Mouse (Mus musculus): ENCODE measurements around the gene Coro1c. TPM values are rescaled to one million over a fixed set of nuclear protein-coding genes. Genes with fewer than 3 reads are reported as not detected.

Gene Coro1c
- polyA plus RNA-seq, 1 experiment from 2014 or later, result 182 TPM

DNA sequence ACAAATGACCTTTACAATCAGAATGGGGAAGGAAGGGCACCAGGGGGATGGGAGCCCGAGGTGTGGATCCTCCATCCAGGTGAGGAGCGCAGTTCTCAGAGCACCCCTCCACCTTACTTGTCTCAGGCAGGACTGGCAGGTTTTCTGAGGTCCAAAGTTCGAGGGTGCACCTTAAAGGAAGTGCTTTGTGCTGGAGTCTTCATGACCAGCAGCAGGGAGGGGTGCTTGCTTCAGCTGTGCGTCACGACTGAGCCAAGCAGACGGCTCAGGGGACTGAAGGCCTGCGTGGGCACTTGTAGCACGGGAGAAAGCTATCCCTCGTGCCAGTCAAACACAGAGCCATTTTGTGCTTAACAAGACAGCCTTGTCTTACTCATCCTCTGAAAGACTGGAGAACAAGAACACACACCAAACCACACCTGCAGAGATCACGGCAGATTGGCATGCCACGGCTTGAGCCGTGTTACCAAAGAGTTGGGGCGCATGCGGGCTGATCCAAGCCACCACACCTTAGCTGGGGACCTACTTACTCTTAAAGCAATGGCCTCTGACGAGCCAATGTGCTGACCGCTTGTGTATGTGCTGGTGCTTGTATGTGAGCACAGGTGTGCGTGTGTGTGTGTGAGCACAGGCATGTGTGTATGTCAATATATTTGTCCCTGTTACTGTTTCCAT, 29.5 kb downstream of the Coro1c start:
- no peak for ATAC-seq (ENCODE audit: low FRiP score, low read depth)
- Histone ChIP-seq H3K27ac (replicated peaks) (no peak overlapping the region), H3K4me1 (replicated peaks) (peaks cover 34% of the 10 kb centered on the region), H3K27me3 (no peaks in the 10 kb centered on the region), H3K9ac (no peak overlapping the region), H3K4me3 (no peak overlapping the region), H3K4me2 (no peak overlapping the region), H3K36me3 (peaks cover 7% of the 10 kb centered on the region), H3K9me3 (no peaks in the 10 kb centered on the region)
- WGBS, result 88% methylated on average over 17 of the region's 17 CpGs

DNA sequence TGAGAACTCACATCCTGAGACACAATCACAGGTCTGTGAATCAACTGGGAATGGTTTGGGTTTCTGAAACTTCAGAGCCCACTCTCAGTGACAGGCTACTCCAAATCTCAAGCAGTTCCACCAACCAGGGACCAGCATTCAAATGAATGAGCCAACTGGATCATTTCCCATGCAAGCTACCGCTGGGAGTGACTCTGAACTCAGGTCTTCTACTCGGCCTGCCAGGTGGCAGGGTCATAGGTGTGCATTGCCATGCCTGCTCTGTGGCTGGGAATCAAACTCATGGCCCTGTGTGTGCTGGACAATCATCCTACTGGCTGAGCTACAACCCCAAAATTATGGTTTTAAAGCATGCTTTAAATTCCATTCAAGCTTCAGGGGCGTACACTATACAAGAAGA, 31.0 kb downstream of the Coro1c start:
- WGBS, result 57% methylated on average over 3 of the region's 3 CpGs
- no peak overlapping the region for H3K4me2 ChIP-seq

DNA sequence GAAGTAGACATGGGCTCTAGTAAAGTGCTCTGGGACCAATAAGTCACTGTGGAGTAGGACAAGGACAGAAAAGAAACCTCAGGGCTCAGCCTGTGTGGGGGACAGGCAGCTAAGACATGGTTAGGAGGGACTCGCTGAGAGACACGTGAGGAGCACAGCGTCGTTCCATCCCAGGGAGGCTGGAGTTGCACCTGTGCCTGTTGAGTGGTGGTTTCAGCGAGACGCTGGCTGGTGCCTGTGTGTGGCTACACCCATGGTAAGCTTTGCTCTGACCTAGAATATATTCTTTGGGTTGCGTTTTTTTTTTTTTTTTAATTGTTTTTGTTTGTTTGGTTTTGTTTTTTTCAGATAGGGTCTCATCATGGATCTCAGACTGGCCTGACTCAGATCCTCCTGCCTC, 32.4 kb downstream of the Coro1c start:
- no peak for ATAC-seq (ENCODE audit: low FRiP score, low read depth)

More for the DNA sequence above, 31.0 kb downstream of the Coro1c start:
- Histone ChIP-seq H3K27me3 (no peaks in the 10 kb centered on the region), H3K36me3 (peaks cover 7% of the 10 kb centered on the region), H3K27ac (replicated peaks) (no peak overlapping the region), H3K4me1 (replicated peaks) (peaks cover 34% of the 10 kb centered on the region), H3K9me3 (no peaks in the 10 kb centered on the region), H3K9ac (no peak overlapping the region), H3K4me3 (no peak overlapping the region)
- no peak for ATAC-seq (ENCODE audit: low FRiP score, low read depth)

DNA sequence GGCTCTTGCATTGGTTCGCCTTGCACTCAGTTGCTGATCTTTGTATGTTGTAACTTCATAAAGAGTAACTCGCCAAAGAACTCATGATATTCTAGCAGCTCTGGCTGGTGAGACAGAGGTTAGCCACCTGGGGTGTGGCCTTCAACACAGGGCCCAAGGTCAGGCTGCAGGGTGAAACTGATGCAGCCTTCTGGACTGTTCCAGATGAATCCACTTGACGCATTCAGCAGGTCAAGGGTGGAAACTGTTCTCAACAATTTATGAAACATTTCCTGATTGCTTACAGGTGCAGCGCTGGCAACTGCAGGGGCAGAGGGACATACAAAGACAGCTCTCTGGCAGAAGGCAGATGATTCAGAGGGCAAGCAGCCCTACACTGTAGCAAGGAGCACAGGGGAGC, 32.9 kb downstream of the Coro1c start:
- no peak for ATAC-seq (ENCODE audit: low FRiP score, low read depth)
- no peaks in the 10 kb centered on the region for H3K36me3 ChIP-seq
- no peak overlapping the region for H3K27ac ChIP-seq (replicated peaks)

More for the DNA sequence above, 32.4 kb downstream of the Coro1c start:
- Histone ChIP-seq H3K4me2 (no peak overlapping the region), H3K4me3 (no peak overlapping the region), H3K27ac (replicated peaks) (no peak overlapping the region), H3K9me3 (no peaks in the 10 kb centered on the region), H3K27me3 (no peaks in the 10 kb centered on the region), H3K36me3 (peaks cover 5% of the 10 kb centered on the region), H3K9ac (no peak overlapping the region), H3K4me1 (replicated peaks) (peaks cover 37% of the 10 kb centered on the region)
- 80% methylated on average over 7 of the region's 7 CpGs for WGBS

DNA sequence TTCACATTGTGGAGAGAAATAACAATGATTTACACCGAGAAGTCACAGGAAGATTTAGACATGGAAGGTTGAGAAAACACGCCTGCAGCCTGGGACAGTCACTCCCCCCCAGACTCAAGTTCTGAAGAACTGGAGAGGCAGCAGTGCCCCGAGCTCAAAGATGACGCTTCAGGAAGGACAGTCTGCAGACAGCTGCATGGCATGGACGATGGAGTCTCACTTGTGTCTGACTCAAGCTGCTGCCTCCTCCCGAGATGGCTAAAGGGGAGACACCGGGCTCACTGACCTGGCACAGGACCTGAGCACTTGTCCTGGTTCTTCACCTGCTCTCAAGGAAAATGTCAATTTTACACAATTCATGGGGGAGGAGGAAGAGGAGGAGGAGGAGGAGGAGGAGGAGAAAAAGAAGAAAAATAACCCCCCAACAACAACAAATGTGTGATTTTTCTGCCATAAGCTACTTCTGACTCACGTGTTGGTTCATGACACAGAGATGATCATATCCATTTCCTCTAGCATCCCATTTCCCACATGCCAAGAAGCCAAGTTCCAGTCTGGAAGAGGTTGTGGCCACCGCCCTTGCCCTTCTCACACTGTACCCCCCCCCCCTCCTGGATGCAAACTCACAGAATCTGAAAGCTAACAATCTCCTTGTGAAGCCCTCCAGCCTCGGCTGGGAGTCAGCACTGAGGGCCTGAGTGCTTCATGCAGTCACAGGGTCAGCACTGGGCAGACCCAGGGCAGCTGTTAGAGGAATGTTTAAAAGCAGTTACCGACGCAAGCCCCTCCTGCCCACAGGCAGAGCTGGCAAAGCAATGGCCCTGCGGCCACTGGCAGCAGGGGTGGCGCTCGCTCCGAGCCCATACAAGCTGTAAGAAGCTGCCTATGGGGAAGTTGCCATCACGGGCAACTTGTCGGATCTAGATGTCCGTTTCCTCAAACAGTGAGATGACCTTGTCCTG, 34.2 kb downstream of the Coro1c start:
- Histone ChIP-seq H3K4me3 (0 out of 2 replicates have a peak overlapping the region, but pooled peaks have one; percentile 10), H3K9ac (peak overlapping the region; percentile 35), H3K4me2 (peak overlapping the region; percentile 48), H3K36me3 (no peaks in the 10 kb centered on the region), H3K27ac (replicated peaks) (peak overlapping the region; percentile 96), H3K9me3 (no peaks in the 10 kb centered on the region), H3K27me3 (no peaks in the 10 kb centered on the region), H3K4me1 (replicated peaks) (peaks cover 56% of the 10 kb centered on the region)
- WGBS, result 37% methylated on average over 19 of the region's 19 CpGs
- ATAC-seq (ENCODE audit: low FRiP score, low read depth), result no peak

More for the DNA sequence above, 32.9 kb downstream of the Coro1c start:
- no peak overlapping the region for H3K9ac ChIP-seq
- H3K27me3 ChIP-seq, result no peaks in the 10 kb centered on the region
- H3K4me2 ChIP-seq, result no peak overlapping the region
- no peak overlapping the region for H3K4me3 ChIP-seq
- H3K9me3 ChIP-seq, result no peaks in the 10 kb centered on the region
- H3K4me1 ChIP-seq (replicated peaks), result peaks cover 43% of the 10 kb centered on the region
- 96% methylated on average over 4 of the region's 4 CpGs for whole genome bisulfite sequencing

DNA sequence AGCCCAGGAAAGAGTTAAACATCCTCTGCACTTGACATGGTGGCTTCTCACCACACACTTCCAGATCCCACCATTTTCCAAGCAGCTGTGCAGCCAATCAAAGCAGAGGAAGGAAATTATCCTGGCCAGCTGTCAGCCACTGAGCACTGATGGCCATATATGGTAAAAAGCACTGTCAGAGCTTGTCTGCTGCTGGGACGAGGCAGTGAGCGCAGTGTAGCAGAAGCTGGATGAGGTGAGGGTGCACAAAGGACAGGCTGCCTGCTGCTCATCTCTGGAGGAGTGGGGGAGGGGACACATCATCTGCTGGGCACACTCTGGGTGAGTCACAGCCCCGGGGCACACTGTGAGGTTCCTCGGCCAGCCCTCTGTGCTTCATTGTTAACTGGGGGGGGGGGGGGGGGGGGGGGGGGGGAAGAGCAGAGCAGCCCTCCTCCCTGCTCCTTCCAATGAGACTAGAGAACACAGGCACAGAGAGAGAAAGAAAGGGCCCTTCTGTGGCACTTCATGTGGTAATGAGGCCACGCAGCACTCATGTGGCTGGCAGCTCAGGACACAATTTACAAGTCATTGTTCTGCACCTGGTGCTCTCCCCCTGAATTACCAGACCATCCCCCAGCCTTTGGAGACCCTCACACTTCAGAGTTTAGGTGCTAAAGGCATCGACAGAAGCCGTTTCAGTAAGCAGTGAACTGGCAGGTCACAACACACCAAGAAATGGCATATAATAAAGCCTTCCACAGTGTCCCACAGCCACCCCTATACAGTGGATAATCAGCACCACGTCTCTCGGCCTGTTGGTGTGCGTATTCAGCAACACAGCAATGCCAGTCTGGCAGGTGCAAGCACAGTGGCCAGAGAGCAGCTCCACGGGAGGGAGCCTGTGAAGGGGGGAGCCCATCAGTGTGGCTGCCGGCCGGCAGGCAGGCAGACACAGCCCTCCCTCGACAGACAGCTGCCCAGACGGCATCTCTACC, 35.3 kb downstream of the Coro1c start:
- WGBS, result 4% methylated on average over 14 of the region's 15 CpGs
- H3K9me3 ChIP-seq, result no peaks in the 10 kb centered on the region

DNA sequence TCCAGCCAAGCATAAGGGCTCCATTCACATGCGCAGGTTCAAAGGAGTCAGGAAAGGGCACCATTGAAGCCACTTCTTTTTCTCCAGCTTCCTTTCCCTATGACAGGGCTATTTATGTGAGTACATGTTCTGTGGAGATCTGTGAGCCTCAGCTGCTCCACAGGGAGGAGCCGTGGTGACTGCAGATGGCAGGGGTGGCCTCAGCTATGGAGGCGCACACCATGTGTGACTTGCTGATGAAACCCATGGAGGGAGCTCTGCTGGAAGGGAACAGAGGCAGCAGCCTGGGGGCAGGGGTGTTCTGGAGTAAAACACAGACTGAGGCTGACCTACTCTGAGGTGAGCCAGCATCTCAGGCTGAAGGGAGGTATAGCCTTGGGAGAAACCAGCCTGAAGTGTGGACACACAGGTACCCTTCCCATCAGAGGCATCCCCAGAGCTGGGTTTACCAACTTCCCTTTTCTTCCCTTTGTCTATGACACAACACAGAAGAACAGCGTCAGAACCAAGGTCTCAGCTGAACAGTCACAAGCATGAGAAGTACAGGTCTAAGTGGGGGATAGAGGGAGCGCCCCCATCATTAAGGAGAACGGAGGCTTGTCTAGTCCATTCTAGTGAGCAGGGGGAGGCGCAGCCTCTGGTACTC, 36.5 kb downstream of the Coro1c start:
- Histone ChIP-seq H3K4me2 (no peak overlapping the region), H3K9me3 (no peaks in the 10 kb centered on the region), H3K27me3 (no peaks in the 10 kb centered on the region), H3K4me1 (replicated peaks) (peaks cover 72% of the 10 kb centered on the region), H3K36me3 (no peaks in the 10 kb centered on the region), H3K27ac (replicated peaks) (peak overlapping the region; percentile 96), H3K4me3 (no peak overlapping the region), H3K9ac (no peak overlapping the region)
- 58% methylated on average over 7 of the region's 7 CpGs for WGBS
- no peak for ATAC-seq (ENCODE audit: low FRiP score, low read depth)

More for the DNA sequence above, 35.3 kb downstream of the Coro1c start:
- Histone ChIP-seq H3K36me3 (no peaks in the 10 kb centered on the region), H3K27ac (replicated peaks) (peak overlapping the region; percentile 96), H3K4me2 (peak overlapping the region; percentile 48), H3K4me3 (peak overlapping the region; percentile 10; the same call in 1 of the 2 replicates), H3K9ac (peak overlapping the region; percentile 35), H3K4me1 (replicated peaks) (peaks cover 67% of the 10 kb centered on the region), H3K27me3 (no peaks in the 10 kb centered on the region)
- ATAC-seq (ENCODE audit: low FRiP score, low read depth), result peak; percentile 92

DNA sequence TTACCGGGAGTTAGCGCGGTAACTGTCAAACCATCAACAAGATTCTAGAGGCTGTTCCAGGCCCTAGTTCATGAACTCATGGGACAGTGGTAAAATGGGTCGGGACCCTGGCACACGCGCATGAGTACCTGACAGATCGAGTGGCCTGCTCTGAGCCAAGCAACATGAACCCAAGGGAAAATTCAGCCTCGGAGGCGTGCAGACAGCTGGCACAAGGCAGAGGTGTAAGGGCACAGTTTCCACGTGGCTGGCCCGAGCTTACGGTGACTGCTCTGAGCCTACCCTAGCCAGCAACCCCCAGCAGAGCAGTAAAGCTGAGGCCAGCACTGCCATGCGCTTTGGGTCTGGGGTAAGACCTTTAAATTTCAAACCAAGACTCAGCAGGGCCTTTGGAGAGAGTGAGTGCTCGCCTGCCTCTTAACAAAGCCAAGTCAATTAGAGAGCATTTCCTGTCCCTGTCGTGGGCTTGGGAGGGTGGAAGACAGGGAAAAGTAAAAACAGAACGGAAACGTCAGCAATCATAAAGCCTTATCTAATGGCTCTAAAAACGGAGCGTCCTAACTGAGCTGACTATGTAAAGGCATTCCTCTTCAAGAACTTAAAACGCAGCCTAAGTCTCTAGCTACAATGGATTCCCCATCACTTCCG, 38.0 kb downstream of the Coro1c start:
- Histone ChIP-seq H3K27ac (replicated peaks) (peak overlapping the region; percentile 96), H3K4me1 (replicated peaks) (peaks cover 72% of the 10 kb centered on the region), H3K4me3 (no peak overlapping the region), H3K36me3 (no peaks in the 10 kb centered on the region), H3K27me3 (no peaks in the 10 kb centered on the region), H3K9ac (no peak overlapping the region), H3K9me3 (no peaks in the 10 kb centered on the region), H3K4me2 (no peak overlapping the region)
- 27% methylated on average over 21 of the region's 21 CpGs for WGBS
- ATAC-seq (ENCODE audit: low FRiP score, low read depth), result no peak

DNA sequence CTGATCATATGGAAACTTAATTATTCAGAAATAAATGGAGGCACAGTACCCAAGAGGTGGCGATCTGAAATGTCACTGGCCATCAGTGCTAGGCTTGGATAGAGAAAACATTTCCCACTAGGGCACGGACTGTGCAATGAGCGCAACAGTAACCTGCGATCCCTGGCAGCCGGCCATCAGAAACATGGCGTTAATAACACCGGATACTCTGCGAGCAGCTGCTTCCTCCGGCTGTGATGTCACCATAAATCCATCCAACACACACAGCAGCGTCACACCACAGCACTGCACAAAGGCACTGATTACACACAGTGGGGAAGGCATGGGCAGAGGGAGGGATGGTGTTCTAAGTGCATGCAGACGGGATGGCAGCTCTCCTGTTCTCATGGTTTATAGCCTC, 39.4 kb downstream of the Coro1c start:
- H3K9ac ChIP-seq, result no peak overlapping the region
- peak overlapping the region; percentile 62 for H3K27ac ChIP-seq (replicated peaks)
- no peaks in the 10 kb centered on the region for H3K9me3 ChIP-seq
- H3K27me3 ChIP-seq, result no peaks in the 10 kb centered on the region
- 0 out of 2 replicates have a peak, but pooled peaks cover 3% of the 10 kb centered on the region for H3K36me3 ChIP-seq
- no peak overlapping the region for H3K4me2 ChIP-seq
- 19% methylated on average over 11 of the region's 11 CpGs for WGBS
- no peak overlapping the region for H3K4me3 ChIP-seq
- peaks cover 63% of the 10 kb centered on the region for H3K4me1 ChIP-seq (replicated peaks)
- no peak for ATAC-seq (ENCODE audit: low FRiP score, low read depth)

DNA sequence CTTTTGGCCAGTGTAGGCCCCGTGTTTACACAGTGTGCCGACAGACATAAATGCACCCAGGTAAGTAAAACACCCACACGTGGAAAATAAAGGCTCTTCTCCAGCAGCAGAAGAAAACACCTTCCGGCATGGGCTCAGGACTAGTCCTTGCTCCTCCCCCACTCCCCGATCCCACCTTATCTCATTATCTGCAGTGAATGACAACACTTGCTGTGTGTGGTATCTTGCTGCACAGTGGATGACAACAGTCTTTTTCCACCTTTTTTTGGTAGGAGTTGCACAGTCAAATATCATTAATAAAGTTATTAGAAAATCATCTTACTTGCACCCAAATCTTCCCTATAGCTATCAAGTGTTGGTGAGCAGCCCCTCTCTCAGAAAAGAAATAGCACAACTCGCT, 43.6 kb downstream of the Coro1c start:
- no peak for ATAC-seq (ENCODE audit: low FRiP score, low read depth)
- Histone ChIP-seq H3K27me3 (no peaks in the 10 kb centered on the region), H3K27ac (replicated peaks) (no peak overlapping the region), H3K4me2 (no peak overlapping the region), H3K9ac (no peak overlapping the region), H3K9me3 (no peaks in the 10 kb centered on the region), H3K4me3 (no peak overlapping the region), H3K36me3 (0 out of 2 replicates have a peak, but pooled peaks cover 4% of the 10 kb centered on the region), H3K4me1 (replicated peaks) (peaks cover 33% of the 10 kb centered on the region)
- 93% methylated on average over 6 of the region's 6 CpGs for WGBS
